Mouse (Mus musculus): ENCODE measurements around the gene Trap1a. TPM values are rescaled to one million over a fixed set of nuclear protein-coding genes. Genes with fewer than 3 reads are reported as not detected.

Gene Trap1a
- polyA plus RNA-seq, 1 experiment from 2014 or later, result 0.14 TPM

Other genes starting within 250 kb of the Trap1a start
- 0.20 TPM in 1 of 2 replicates, not detected in the other for gene Serpina7, start 248.4 kb upstream of the Trap1a start, polyA plus RNA-seq (2014; fragmentation: Nextera tagmentation; extraction: Ambion mirVana)
- gene 4930513O06Rik, start 247.4 kb upstream of the Trap1a start, polyA plus RNA-seq (2014; fragmentation: Nextera tagmentation; extraction: Ambion mirVana), result not detected in 2 replicates
- not detected in 2 replicates for gene 4933428M09Rik, start 154.5 kb upstream of the Trap1a start, polyA plus RNA-seq (2014; fragmentation: Nextera tagmentation; extraction: Ambion mirVana)
- 17.1 and 18.3 TPM in 2 replicates for gene Mum1l1, start 123.6 kb upstream of the Trap1a start, polyA plus RNA-seq (2014; fragmentation: Nextera tagmentation; extraction: Ambion mirVana)
- gene D330045A20Rik, start 146.7 kb downstream of the Trap1a start, polyA plus RNA-seq (2014; fragmentation: Nextera tagmentation; extraction: Ambion mirVana), result 2.4 and 2.8 TPM in 2 replicates
- 1.8 and 2.6 TPM in 2 replicates for gene Rnf128, start 229.6 kb downstream of the Trap1a start, polyA plus RNA-seq (2014; fragmentation: Nextera tagmentation; extraction: Ambion mirVana)